Mouse (Mus musculus) midbrain, embryonic 13.5 days (tissue): ENCODE measurements around the gene Aasdh. TPM values are rescaled to one million over a fixed set of nuclear protein-coding genes. Genes with fewer than 3 reads are reported as not detected.

ENCODE experiments used
- ATAC-seq: fragments of 200-750 bp; cut with Nextera tagmentation; 2 replicates; pipeline ENCODE4 v1.8.0; 2017; ENCODE audit warnings: mild to moderate bottlenecking, moderate TSS enrichment, moderate library complexity
- H3K27ac ChIP-seq: fragments of 300-500 bp; sonication (generic); 2 replicates; pipeline ENCODE4 v1.5.1; 2015; ENCODE audit warnings: inconsistent platforms, mild to moderate bottlenecking, moderate library complexity
- H3K27me3 ChIP-seq: fragments of 300-500 bp; sonication (generic); 2 replicates; pipeline ENCODE4 v1.6.1; 2015; ENCODE audit warnings: mild to moderate bottlenecking, inconsistent platforms
- H3K36me3 ChIP-seq: fragments of 300-500 bp; sonication (generic); 2 replicates; pipeline ENCODE4 v1.6.1; 2015; ENCODE audit warnings: mild to moderate bottlenecking, inconsistent platforms
- H3K4me1 ChIP-seq: fragments of 300-500 bp; sonication (generic); replicated peaks from 2 replicates; pipeline ENCODE4 v1.6.1; 2015; ENCODE audit warnings: inconsistent platforms
- H3K4me2 ChIP-seq: fragments of 300-500 bp; sonication (generic); replicated peaks from 2 replicates; pipeline ENCODE4 v1.6.1; 2015; ENCODE audit warnings: moderate library complexity, mild to moderate bottlenecking, inconsistent platforms
- H3K4me3 ChIP-seq: fragments of 300-500 bp; sonication (generic); replicated peaks from 2 replicates; pipeline ENCODE4 v1.5.1; 2015; ENCODE audit warnings: mild to moderate bottlenecking, inconsistent platforms
- H3K9ac ChIP-seq: fragments of 300-500 bp; sonication (generic); replicated peaks from 2 replicates; pipeline ENCODE4 v1.6.1; 2015; ENCODE audit warnings: mild to moderate bottlenecking, inconsistent platforms
- H3K9me3 ChIP-seq: fragments of 300-500 bp; sonication (generic); 2 replicates; pipeline ENCODE4 v1.6.1; 2016; ENCODE audit warnings: mild to moderate bottlenecking, inconsistent platforms
- WGBS: fragments of 180-500 bp; shearing (Covaris S2); methylation state at CpG from one replicate; pipeline ENCODE4 v1.1.7; 2015; 5-methylcytosine and 5-hydroxymethylcytosine counted together
- polyA plus RNA-seq: library from polyadenylated mRNA; unstranded; fragments of >200 nt; fragmentation: Nextera tagmentation; extraction: Ambion mirVana; gene quantifications from 2 replicates; pipeline ENCODE4 v1.2.1, GENCODE M21; 2015

Aasdh gene
- polyA plus RNA-seq, 1 experiment from 2014 or later, result 26.2 TPM

GRCm38 (mm10) chr5:76855829-76856600 lies 49.3 kb downstream of the Aasdh start:
- Histone ChIP-seq H3K4me2 (peak overlapping the region; percentile 42), H3K4me3 (no peak overlapping the region), H3K9ac (no peak overlapping the region), H3K27me3 (peaks cover 33% of the 10 kb centered on the region), H3K4me1 (peaks cover 22% of the 10 kb centered on the region), H3K27ac (no peak overlapping the region), H3K36me3 (peaks cover 56% of the 10 kb centered on the region), H3K9me3 (no peaks in the 10 kb centered on the region)
- 24% methylated on average over 25 of the region's 25 CpGs for WGBS
- ATAC-seq, result no peak

DNA sequence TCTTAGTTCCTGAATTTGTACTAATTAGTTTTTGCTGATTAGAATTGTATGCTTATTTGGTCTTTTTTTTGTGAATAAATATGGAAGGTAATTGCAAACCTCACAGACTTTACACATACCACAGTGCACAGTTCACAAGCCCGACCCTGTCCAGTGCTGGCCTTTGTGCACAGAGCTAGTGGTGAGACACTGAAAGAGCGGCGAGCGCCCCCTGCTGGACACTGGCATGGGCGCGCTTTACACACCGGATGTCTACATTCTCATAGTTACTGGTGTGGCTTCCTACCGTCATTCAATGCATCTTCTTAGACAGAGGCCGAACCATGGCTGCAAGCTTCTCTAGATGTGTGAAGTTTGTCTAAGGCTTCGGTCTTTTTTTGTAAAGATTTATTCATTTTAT lies 51.8 kb downstream of the Aasdh start:
- H3K36me3 ChIP-seq, result peaks cover 43% of the 10 kb centered on the region
- no peak overlapping the region for H3K4me3 ChIP-seq
- H3K27ac ChIP-seq, result no peak overlapping the region
- peaks cover 32% of the 10 kb centered on the region for H3K27me3 ChIP-seq
- peak; percentile 90 for ATAC-seq
- no peak overlapping the region for H3K9ac ChIP-seq
- 13% methylated on average over 10 of the region's 10 CpGs for WGBS
- H3K4me1 ChIP-seq, result peaks cover 27% of the 10 kb centered on the region
- H3K4me2 ChIP-seq, result no peak overlapping the region
- no peaks in the 10 kb centered on the region for H3K9me3 ChIP-seq

DNA sequence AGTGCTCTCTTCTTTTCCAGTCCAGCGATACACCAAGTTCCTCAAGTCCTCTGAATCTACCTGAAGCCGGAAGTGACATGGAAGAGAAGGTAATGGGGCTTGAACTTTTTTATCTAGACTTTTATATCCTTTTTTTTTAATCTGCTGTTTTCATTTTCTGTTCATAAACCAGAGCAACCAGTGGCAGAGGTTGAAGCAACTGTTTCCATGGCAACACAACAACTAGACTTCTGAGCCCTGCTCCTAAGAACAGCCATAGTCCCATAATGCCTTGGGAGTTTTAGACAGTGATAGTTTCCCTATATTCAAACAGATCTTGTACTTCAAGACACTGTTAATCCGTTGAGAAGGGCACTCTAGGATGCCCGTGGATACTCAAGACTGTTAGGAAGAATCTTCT lies 54.0 kb downstream of the Aasdh start:
- ATAC-seq, result no peak
- 0 out of 2 replicates have a peak overlapping the region, but pooled peaks have one; percentile 47 for H3K27ac ChIP-seq
- peaks cover 17% of the 10 kb centered on the region for H3K27me3 ChIP-seq
- peaks cover 30% of the 10 kb centered on the region for H3K36me3 ChIP-seq
- no peak overlapping the region for H3K4me3 ChIP-seq
- no peak overlapping the region for H3K4me2 ChIP-seq
- no peak overlapping the region for H3K9ac ChIP-seq
- H3K9me3 ChIP-seq, result no peaks in the 10 kb centered on the region
- peaks cover 13% of the 10 kb centered on the region for H3K4me1 ChIP-seq
- 81% methylated on average over 4 of the region's 4 CpGs for WGBS

DNA sequence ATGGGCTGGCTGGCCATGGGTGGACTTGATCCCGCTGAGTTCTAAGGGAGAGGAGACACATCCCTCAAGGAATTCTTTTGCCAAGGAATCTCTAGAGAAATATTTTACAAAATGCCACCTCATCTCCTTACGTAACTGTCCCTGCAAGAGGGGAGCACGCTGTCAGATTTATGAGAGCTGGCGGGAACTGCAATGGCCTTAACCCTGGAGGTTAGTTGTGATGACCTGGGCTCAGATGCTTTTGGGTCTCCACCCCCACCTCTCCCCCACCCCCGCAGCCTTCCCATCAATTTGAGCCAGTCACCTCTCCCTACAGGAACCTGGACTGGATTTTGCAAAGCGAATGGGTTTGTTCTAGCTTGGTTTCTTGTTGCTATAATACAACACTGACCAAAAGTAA lies 58.2 kb downstream of the Aasdh start:
- ATAC-seq, result no peak
- Histone ChIP-seq H3K4me1 (peaks cover 33% of the 10 kb centered on the region), H3K27ac (no peak overlapping the region), H3K27me3 (no peaks in the 10 kb centered on the region), H3K36me3 (peaks cover 20% of the 10 kb centered on the region), H3K4me3 (no peak overlapping the region), H3K9ac (no peak overlapping the region), H3K4me2 (no peak overlapping the region), H3K9me3 (no peaks in the 10 kb centered on the region)
- 98% methylated on average over 6 of the region's 6 CpGs for WGBS

DNA sequence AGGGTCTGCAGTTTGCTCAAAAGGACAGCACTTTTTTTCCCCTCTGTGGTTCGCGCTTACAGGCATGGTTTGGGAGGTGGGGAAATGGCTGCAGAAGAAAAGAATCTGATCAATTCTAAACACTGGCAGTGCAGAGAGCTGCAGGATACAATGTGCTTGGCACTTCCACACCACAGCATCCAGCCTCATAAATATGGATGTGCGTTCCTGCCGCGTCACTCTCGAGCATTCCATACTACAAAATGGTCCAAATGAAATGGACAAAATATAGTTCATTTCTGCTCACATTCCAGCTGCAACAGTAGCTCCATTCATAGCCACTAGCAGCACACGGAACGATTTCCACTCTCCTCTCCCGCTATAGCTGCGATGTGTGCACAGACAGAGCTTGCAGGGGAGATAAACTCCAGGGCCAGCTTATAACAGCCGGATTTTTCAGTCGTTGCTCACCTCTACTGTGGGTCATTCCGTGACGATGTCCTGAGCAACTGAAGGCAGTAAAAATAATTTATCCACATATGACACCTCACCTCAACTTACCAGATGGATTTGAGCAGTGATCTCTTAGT lies 60.6 kb downstream of the Aasdh start:
- 0 out of 2 replicates have a peak overlapping the region, but pooled peaks have one; percentile 6 for H3K9ac ChIP-seq
- peak overlapping the region; percentile 58 for H3K27ac ChIP-seq
- ATAC-seq, result peak; percentile 53; the same call in 1 of the 2 replicates
- no peaks in the 10 kb centered on the region for H3K9me3 ChIP-seq
- WGBS, result 57% methylated on average over 14 of the region's 14 CpGs
- H3K4me2 ChIP-seq, result 0 out of 2 replicates have a peak overlapping the region, but pooled peaks have one; percentile 1
- peaks cover 28% of the 10 kb centered on the region for H3K4me1 ChIP-seq
- no peak overlapping the region for H3K4me3 ChIP-seq
- no peaks in the 10 kb centered on the region for H3K27me3 ChIP-seq
- peaks cover 31% of the 10 kb centered on the region for H3K36me3 ChIP-seq

GRCm38 (mm10) chr5:76843851-76844419 lies 61.4 kb downstream of the Aasdh start:
- 83% methylated on average over 9 of the region's 9 CpGs for WGBS
- no peak overlapping the region for H3K4me2 ChIP-seq
- peak overlapping the region; percentile 58 for H3K27ac ChIP-seq
- H3K4me3 ChIP-seq, result no peak overlapping the region
- H3K9ac ChIP-seq, result no peak overlapping the region
- H3K4me1 ChIP-seq, result peaks cover 28% of the 10 kb centered on the region
- H3K9me3 ChIP-seq, result no peaks in the 10 kb centered on the region
- H3K36me3 ChIP-seq, result peaks cover 25% of the 10 kb centered on the region
- no peaks in the 10 kb centered on the region for H3K27me3 ChIP-seq
- peak; percentile 10; the same call in 1 of the 2 replicates for ATAC-seq

DNA sequence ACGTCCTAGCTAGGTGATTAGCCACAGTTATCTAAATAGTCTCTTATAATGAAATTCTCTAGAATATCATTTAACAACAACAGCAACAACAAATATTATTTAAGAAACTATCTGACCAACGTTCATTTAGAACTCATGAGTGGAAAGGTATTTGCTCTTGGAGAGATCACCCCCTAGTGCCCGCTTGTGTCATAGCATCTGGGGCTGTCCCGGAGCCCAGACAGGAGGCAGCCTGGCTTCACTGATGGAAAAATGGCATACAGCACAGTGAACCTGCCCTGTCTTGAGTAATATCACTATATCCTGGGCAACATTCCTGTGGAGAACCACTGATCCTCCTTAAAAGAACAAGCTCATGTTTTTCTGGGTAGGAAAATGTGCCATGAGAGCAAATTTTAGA lies 61.9 kb downstream of the Aasdh start:
- H3K9me3 ChIP-seq, result no peaks in the 10 kb centered on the region
- peaks cover 28% of the 10 kb centered on the region for H3K4me1 ChIP-seq
- H3K27ac ChIP-seq, result no peak overlapping the region
- 19% methylated on average over 4 of the region's 4 CpGs for WGBS
- H3K36me3 ChIP-seq, result peaks cover 20% of the 10 kb centered on the region
- H3K27me3 ChIP-seq, result no peaks in the 10 kb centered on the region
- no peak overlapping the region for H3K9ac ChIP-seq
- H3K4me3 ChIP-seq, result no peak overlapping the region
- ATAC-seq, result peak; percentile 53; the same call in 1 of the 2 replicates
- H3K4me2 ChIP-seq, result no peak overlapping the region

DNA sequence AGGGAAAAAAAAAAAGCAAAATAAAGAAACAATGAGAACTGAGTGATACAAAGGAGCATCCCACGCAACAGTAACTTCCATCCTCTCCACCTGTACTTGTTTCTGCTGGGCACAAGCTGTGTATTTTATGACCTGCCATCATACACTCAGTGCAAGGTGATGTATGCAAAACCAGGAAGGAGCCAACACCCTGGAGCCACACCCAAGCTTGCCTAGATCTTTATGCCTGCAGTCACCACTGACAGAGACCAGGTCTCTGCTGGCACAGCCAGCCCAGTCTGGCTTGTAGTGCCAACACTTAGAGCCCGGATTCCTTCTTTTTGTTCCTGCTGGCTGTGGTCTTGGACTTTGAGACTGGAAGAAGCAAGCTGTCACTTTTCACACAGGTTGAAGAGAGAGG lies 63.5 kb downstream of the Aasdh start:
- no peak overlapping the region for H3K4me2 ChIP-seq
- H3K36me3 ChIP-seq, result peaks cover 16% of the 10 kb centered on the region
- no peak overlapping the region for H3K27ac ChIP-seq
- peaks cover 28% of the 10 kb centered on the region for H3K4me1 ChIP-seq
- WGBS, result 94% methylated on average over 2 of the region's 2 CpGs
- H3K9me3 ChIP-seq, result no peaks in the 10 kb centered on the region
- no peak overlapping the region for H3K4me3 ChIP-seq
- no peak for ATAC-seq
- no peaks in the 10 kb centered on the region for H3K27me3 ChIP-seq
- H3K9ac ChIP-seq, result no peak overlapping the region

GRCm38 (mm10) chr5:76839786-76840185 lies 65.5 kb downstream of the Aasdh start:
- Histone ChIP-seq H3K4me2 (no peak overlapping the region), H3K27me3 (no peaks in the 10 kb centered on the region), H3K9ac (no peak overlapping the region), H3K27ac (no peak overlapping the region), H3K4me3 (no peak overlapping the region), H3K36me3 (peaks cover 12% of the 10 kb centered on the region; the same call in 1 of the 2 replicates), H3K9me3 (no peaks in the 10 kb centered on the region), H3K4me1 (peaks cover 18% of the 10 kb centered on the region)
- no peak for ATAC-seq
- 92% methylated on average over 6 of the region's 6 CpGs for WGBS

GRCm38 (mm10) chr5:76837018-76837417 lies 68.3 kb downstream of the Aasdh start:
- no peak overlapping the region for H3K27ac ChIP-seq
- peaks cover 18% of the 10 kb centered on the region for H3K36me3 ChIP-seq
- no peak overlapping the region for H3K4me3 ChIP-seq
- no peak overlapping the region for H3K9ac ChIP-seq
- no peak for ATAC-seq
- no peaks in the 10 kb centered on the region for H3K9me3 ChIP-seq
- H3K27me3 ChIP-seq, result no peaks in the 10 kb centered on the region
- WGBS, result 63% methylated on average over 5 of the region's 5 CpGs
- H3K4me1 ChIP-seq, result peaks cover 5% of the 10 kb centered on the region; the same call in 1 of the 2 replicates
- H3K4me2 ChIP-seq, result no peak overlapping the region

DNA sequence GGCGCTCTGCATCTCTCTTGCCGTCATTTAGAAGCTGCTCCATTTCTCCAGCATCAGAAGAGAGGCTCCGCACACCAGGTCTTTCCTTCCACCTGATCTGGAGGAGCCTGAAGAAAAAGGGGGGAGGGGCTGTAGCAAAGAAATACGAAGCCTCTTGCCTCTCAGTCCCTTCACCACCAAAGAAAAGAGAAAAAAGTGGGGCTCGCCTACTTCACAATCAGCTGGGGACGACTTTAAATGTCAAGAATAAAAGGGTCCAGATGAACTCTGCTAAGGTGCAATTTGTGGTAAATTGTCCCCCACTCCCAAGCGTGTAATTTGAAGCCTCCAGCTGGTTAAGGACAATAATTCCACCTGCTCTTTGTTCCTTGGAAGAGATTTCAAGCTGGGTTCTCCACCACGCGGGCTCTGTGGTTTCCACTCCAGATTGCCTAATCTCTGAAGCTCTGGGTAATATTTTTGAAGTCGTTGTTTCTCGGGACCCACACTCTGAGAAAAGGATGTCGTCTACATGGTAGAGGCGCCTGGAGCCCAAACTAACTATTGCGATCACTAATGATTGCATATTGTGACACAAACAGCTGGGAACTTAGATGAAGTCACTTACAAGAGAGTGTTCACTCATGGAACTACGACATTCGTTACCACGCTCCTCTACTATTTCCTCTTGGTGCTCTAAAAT lies 72.6 kb downstream of the Aasdh start:
- no peak for ATAC-seq
- WGBS, result 74% methylated on average over 17 of the region's 17 CpGs
- Histone ChIP-seq H3K9ac (no peak overlapping the region), H3K27me3 (no peaks in the 10 kb centered on the region), H3K36me3 (peaks cover 26% of the 10 kb centered on the region), H3K9me3 (no peaks in the 10 kb centered on the region), H3K4me3 (no peak overlapping the region), H3K27ac (no peak overlapping the region), H3K4me2 (no peak overlapping the region), H3K4me1 (peaks cover 26% of the 10 kb centered on the region)
